Mouse (Mus musculus): Measurements from ENCODE around the gene Mex3b.

Gene Mex3b

GRCm38 (mm10) chr7:82866486-82867270, 455 bp upstream of the Mex3b start:
- DNase-seq (ENCODE audit: low spot score in 2 of 2), result peak; percentile 85 to 93

GRCm38 (mm10) chr7:82868309-82869230, 1.4 kb downstream of the Mex3b start:
- peak; percentile 28 to 55 for DNase-seq (ENCODE audit: low spot score in 2 of 2)

DNA sequence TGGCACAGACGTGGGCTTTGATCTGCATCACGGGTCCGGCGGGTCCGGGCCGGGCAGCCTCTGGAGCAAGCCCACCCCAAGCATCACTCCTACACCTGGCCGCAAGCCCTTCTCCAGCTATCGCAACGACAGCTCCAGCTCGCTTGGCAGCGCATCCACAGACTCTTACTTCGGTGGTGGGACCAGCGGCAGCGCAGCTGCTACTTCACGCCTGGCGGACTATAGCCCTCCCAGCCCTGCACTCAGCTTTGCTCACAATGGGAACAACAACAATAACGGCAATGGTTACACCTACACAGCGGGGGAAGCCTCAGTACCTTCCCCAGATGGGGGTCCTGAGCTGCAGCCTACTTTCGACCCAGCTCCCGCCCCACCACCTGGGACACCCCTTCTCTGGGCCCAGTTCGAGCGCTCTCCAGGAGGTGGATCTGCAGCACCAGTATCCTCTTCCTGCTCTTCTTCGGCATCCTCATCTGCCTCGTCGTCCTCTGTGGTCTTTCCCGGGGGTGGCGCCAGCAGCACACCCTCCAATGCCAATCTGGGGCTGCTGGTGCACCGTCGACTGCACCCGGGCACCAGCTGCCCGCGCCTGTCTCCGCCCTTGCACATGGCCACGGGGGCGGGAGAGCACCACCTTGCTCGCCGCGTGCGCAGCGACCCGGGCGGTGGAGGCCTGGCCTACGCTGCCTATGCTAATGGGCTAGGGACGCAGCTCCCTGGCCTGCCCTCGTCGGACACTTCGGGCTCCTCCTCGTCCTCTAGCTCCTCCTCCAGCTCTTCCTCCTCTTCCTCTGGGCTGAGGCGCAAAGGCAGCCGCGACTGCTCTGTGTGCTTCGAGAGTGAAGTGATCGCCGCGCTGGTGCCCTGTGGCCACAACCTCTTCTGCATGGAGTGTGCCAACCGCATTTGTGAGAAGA, 2.4 kb downstream of the Mex3b start:
- DNase-seq (ENCODE audit: low spot score in 2 of 2), result peak; percentile 18 to 41

DNA sequence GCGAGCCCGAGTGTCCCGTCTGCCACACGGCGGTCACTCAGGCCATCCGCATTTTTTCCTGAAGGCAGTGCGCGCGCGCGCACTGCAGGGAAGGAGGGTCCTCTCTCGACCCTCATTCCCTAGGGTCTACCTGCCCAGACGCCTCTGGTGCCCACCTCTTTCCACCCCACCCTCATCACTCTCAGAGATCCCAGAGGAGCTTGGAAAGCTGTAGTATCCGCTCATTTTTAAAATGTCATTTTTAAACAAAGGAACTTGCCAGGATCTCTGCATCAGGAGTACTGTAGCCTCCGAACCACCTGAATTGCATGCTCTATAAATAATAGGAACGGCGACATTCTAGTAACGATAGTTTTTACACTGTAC, 3.0 kb downstream of the Mex3b start:
- no peak for DNase-seq (ENCODE audit: low spot score in 2 of 2)

DNA sequence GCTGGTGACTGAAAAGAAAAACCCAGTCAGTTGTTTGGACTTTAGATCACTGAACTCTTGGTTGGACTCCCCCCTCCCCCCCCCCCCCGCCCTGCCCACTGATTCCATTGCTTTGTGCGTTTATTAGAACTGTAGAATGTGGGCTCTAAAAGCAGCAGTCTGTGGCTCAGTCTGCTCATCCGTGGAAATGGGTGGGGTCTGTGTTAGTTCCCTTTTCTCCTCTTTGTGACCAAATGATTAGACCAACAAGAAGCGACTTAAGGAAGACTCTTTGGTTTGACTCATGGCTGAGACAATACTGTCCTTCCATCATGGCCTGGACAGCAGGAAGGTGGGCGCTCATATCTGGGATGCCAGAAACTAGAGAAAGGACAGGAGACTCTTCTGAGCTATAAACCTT, 9.4 kb downstream of the Mex3b start:
- no peak for DNase-seq (ENCODE audit: low spot score in 2 of 2)

GRCm38 (mm10) chr7:82880016-82880415, 12.9 kb downstream of the Mex3b start:
- DNase-seq (ENCODE audit: low spot score in 2 of 2), result no peak

DNA sequence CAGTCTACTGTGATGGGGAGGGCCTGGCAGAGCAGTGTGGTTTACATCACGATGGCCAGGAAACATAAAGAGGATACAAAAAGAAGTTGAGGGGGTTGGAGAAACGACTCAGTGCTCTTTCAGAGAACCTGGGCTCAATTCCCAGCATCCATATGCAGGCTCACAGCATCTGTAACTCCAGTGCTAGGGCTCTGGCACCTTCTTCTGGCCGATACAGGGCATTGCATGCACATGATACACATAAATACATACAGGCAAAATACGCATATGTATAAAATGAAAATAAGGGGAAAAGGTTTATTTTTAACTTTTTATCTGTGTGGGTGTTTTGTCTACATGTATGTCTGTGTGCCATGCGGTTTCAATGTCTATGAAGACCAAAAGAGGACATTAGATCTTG, 13.6 kb downstream of the Mex3b start:
- no peak for DNase-seq (ENCODE audit: low spot score in 2 of 2)

DNA sequence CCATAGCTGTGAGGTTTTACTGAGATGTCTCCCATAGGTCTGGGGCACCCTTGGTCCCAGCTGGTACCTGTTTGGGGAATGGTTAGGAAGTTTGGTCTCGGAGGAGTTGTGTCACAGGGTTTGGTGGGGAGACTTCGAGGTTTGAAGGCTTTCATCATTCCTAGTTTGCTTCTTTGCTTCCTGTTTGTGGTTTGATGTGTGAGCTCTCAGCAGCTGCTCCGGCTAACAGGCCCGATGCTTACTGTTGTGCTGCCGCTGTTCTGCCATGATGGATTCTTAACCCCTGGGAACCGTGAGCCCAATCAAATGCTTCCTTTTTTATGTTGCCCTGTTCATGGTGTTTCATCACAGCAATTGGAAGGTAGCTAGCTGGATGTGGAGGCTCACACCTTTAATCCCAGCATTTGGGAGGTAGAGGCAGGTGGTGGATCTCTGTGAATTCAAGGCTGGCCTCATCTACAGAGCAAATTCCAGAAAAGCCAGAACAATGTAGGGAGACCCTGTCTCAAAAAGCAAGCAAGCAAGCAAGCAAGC, 23.3 kb downstream of the Mex3b start:
- no peak for DNase-seq (ENCODE audit: low spot score in 2 of 2)

GRCm38 (mm10) chr7:82890875-82891515, 23.9 kb downstream of the Mex3b start:
- DNase-seq (ENCODE audit: low spot score in 2 of 2), result no peak

DNA sequence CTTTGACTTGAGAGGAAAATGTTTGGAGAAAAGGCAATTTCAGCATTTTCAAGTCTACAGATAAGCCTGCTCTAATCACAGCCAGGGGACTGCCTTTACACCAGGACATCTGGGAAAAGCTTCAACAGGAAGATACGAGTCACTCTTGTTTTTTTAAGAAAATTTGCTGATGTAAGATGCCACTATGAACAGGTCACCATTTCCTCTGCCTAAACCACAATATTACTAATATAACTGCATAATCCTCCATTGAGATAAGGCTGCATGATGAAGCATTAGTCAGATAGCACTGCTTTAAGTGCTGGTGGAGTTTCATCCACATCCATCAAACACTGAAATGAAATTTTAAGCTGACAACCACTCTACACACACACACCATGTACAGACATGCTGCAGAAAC, 27.2 kb downstream of the Mex3b start:
- DNase-seq (ENCODE audit: low spot score in 2 of 2), result no peak

- DNase-seq (ENCODE audit: low spot score in 2 of 2), result no peak
These were observed 28.5 kb downstream of the Mex3b start for GRCm38 (mm10) chr7:82895606-82896005.

DNA sequence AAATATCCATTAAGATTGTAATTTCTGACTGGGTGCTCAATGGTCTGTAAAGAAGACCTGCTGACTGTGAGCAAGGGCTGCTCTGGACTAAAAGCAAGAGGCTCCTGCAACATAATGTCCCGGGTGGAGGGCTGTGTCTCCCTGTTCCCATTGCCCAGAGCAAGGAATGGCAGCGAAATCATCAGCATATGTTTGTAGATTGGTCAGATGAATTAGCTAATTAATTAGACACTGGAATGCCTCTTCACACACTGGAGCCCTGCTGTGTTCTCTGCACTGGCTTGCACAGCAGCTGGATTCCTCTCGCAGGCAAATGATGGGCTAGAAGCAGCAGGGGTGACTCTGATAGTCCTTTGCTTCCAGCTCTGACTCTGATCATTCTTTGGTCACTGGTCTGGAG, 29.6 kb downstream of the Mex3b start:
- no peak for DNase-seq (ENCODE audit: low spot score in 2 of 2)

DNA sequence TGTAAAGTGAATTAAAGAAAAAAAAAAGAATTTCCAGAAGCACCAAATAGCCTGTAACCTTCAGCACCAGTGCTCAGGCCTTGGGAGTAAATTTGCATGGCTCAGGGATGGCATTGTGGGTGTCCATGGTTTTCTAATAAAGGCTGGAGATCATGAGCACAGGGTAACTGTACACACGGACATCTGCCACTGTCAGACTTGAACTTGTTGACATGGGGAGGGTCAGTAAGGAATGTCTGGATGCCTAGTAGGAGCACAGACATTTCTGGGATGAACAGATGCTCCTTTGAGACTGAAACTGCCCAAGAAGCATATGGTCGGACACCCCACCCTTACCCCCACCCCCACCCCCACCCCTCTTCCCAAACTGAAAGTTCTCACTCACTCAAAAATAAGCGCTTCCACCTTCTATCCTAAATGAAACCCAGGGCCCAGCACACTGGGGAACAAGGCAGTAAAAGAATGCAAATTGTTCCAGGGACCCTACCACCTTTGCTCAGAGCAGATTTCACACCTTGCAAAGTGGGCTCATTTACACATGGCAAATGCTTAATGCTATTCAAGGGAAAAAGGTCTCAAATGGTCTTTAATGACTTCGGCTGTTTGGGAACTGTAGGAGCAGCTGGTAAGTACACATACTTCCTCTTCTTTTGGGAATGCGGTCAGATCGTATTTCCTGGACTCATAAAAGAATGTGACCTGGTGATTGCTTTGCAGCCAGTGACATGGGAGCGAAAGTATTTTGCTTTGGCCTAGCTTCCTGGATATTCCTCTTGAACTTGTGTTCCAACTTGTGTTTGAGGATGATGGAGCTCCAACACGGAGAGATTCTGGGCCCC, 32.5 kb downstream of the Mex3b start:
- no peak for DNase-seq (ENCODE audit: low spot score in 2 of 2)

GRCm38 (mm10) chr7:82903006-82903405, 35.9 kb downstream of the Mex3b start:
- no peak for DNase-seq (ENCODE audit: low spot score in 2 of 2)

DNA sequence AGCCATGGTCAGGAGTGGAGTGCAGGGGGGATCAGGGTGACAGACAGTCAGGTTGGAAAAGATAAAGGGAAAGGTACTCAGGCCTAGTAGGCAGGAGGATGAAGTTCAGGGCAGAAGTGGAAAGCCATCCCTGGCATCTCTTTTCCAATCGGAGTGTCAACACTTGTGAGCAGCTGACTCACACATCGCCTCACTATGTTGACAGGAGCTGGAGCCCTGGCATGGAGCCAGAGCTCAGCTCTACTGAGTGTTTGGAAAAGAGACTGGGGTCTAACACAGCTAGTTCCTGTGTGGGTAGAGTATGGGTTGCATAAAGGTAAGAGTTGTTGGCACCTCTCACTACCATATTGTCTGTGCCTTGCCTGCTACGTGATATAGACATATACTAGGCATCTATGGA, 38.4 kb downstream of the Mex3b start:
- DNase-seq (ENCODE audit: low spot score in 2 of 2), result no peak

DNA sequence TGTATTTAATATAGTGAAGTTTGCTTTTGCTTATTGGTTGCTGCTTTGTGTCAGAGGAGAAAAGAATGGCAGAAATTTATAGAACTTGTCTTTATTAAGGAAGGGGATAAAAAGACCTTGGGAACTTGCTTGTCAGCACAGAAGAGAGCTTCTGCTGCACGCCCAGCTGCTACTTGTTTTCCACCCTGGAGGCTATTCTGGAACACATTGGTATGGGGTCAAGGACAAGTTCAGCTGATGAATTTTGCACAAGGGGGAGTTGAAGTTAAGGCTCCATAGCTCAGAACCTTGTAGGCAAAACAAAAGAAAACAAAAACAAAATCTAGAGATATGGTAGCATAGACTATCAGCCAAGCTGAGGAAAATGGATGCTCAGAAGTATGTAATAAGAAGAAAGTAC, 39.9 kb downstream of the Mex3b start:
- DNase-seq (ENCODE audit: low spot score in 2 of 2), result no peak

GRCm38 (mm10) chr7:82910536-82911384, 43.6 kb downstream of the Mex3b start:
- DNase-seq (ENCODE audit: low spot score in 2 of 2), result no peak

DNA sequence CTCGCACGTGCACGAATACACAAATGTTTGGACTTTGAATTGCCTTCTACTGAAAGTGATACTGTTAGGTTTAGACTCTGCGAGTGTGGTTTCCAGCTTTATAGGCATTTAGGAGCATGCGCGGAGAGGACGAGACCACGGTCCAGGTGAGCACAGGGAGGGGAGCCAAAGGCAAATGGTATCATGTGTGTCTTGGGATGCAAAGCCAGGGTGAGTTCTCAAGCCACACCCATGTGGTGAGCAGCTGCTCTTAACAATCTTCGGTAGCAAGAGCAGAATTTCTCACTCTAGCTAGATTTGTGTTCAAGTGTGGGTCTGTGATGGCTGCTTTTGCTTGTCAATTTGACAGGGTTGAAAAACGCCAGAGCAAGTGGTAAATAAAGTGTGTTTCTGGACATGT, 44.4 kb downstream of the Mex3b start:
- no peak for DNase-seq (ENCODE audit: low spot score in 2 of 2)

GRCm38 (mm10) chr7:82914297-82914696, 47.2 kb downstream of the Mex3b start:
- DNase-seq (ENCODE audit: low spot score in 2 of 2), result no peak
